Mouse (Mus musculus) ZHBTc4 (cell line): ENCODE data around the gene Dnase1l2.

Experiments
- DNase-seq: peaks from one replicate; pipeline ENCODE4 v3.0.0-alpha.2; 2011; ENCODE audit warnings: low read depth, low spot score

The Dnase1l2 gene

GRCm38 (mm10) chr17:24442632-24443155 is at the start of gene Dnase1l2:
TSS of gene Dnase1l2 (minus strand) at chr17:24443105.
- DNase-seq: no peak

GRCm38 (mm10) chr17:24490399-24490798 is 47.5 kb upstream of the Dnase1l2 start:
- no peak for DNase-seq

GRCm38 (mm10) chr17:24489265-24490030 is 46.5 kb upstream of the Dnase1l2 start:
- no peak for DNase-seq

GRCm38 (mm10) chr17:24488662-24489264 is 45.9 kb upstream of the Dnase1l2 start:
- peak; percentile 71 for DNase-seq

- peak; percentile 66 for DNase-seq
These were observed 45.3 kb upstream of the Dnase1l2 start, which contains the start of gene Caskin1 for GRCm38 (mm10) chr17:24488186-24488661. TSS of gene Caskin1 (plus strand) at chr17:24488601.

GRCm38 (mm10) chr17:24485090-24485860 is 42.4 kb upstream of the Dnase1l2 start:
- DNase-seq: peak; percentile 35

- DNase-seq: no peak
These were observed 40.6 kb upstream of the Dnase1l2 start for GRCm38 (mm10) chr17:24483495-24483894.

- peak; percentile 60 for DNase-seq
These were observed 38.3 kb upstream of the Dnase1l2 start for GRCm38 (mm10) chr17:24481027-24481815.

GRCm38 (mm10) chr17:24480201-24480826 is 37.4 kb upstream of the Dnase1l2 start:
- peak; percentile 71 for DNase-seq

GRCm38 (mm10) chr17:24479431-24479830 is 36.5 kb upstream of the Dnase1l2 start:
- DNase-seq: no peak

- peak; percentile 98 for DNase-seq
These were observed 35.9 kb upstream of the Dnase1l2 start, which contains the start of gene Mlst8 for GRCm38 (mm10) chr17:24478663-24479380. TSS of gene Mlst8 (minus strand) at chr17:24479078.

GRCm38 (mm10) chr17:24477985-24478600 is 35.2 kb upstream of the Dnase1l2 start:
- DNase-seq: peak; percentile 40

GRCm38 (mm10) chr17:24477053-24477984 is 34.4 kb upstream of the Dnase1l2 start:
- no peak for DNase-seq

GRCm38 (mm10) chr17:24476022-24476776 is 33.3 kb upstream of the Dnase1l2 start:
- no peak for DNase-seq

GRCm38 (mm10) chr17:24475586-24475985 is 32.7 kb upstream of the Dnase1l2 start:
- DNase-seq: no peak

GRCm38 (mm10) chr17:24474557-24474956 is 31.7 kb upstream of the Dnase1l2 start:
- no peak for DNase-seq

GRCm38 (mm10) chr17:24473612-24474275 is 30.8 kb upstream of the Dnase1l2 start, which contains the start of gene Bricd5:
TSS of gene Bricd5 (plus strand) at chr17:24473884.
- no peak for DNase-seq
